Mouse (Mus musculus): ENCODE data around the gene Dynlt1c. TPM values are rescaled to one million over a fixed set of nuclear protein-coding genes. Genes with fewer than 3 reads are reported as not detected.
"Not testable (repeated sequence)": the region's sequence is repeated elsewhere in the genome, so short reads cannot be mapped to it uniquely, and the experiment has no call there.

The Dynlt1c gene
- total RNA-seq, 2 experiments from 2014 or later, result 19.5 to 22.7 TPM

- DNase-seq (ENCODE audit: low spot score in 2 of 2); intact Hi-C loops (cut with DNase I): not testable (repeated sequence)
Measured at GRCm38 (mm10) chr17:6614316-6614715, 12.8 kb downstream of the Dynlt1c start.

DNA sequence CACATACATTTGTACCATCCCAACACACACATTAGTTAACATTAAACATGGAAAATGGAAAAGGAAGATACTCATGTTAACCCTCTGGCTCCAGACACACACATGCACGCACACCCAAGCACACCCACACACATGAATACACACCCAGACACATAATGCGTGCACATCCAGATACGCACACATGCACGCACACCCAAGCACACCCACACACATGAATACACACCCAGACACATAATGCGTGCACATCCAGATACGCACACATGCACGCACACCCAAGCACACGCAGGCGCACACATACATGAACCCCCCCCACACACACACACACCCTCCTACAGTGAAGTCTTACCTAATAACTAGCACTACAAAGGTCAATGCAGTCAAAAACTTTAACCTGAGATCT is 15.3 kb downstream of the Dynlt1c start:
- DNase-seq (ENCODE audit: low spot score in 2 of 2); intact Hi-C loops (cut with DNase I): not testable (repeated sequence)

DNA sequence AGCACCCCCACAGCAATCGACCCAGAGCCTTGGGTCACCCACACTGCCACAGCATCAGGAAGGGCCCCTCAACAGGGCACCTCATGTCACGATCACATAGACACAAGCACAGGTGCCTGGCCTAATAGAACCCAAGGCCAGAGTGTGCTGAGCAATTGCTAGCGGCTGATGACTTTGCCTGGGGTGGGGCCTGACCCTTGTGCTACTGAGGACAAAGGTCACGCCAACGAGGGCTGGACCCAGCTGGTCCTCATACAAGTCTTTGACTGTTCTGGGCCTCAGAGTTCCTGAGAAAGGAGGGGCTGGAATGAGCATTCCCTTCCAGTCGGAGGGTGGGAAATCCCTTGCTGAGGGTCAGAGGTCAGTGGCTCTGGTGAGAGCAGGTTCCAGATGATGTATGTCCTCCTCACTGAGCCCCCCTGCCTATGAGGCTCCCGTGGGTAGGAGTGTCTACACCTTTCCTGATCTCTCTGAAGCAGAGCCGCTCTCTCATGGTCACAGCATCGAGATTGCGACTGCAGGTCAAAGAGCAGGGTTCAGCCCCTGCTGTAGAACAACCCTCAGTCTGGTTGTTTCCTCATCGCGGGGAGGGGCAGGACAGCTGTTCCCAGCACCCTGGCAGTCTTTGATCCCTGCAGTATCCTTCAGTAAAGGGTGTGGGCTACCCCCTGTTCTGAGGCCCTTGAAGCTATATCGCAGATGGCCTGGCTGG is 16.4 kb downstream of the Dynlt1c start:
- not testable (repeated sequence) for DNase-seq (ENCODE audit: low spot score in 2 of 2)

DNA sequence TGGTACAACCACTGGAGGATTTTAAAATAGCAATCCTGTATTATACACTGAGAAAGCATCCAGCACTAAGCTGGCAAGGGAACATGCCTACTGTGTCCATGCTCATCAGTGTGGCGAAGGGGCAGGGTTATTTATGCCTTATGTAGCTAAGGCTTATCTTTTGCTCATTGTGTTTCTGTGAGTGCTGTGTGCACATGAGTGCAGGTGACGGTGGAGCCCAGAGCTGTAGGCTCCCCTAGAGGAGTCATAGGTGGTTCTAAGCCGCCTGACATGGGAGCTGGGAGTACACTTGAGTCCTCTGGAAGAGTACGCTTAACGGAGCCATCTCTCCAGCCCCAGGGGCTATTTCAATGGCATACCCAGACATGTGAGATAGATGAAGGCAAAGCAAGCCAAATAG is 17.8 kb downstream of the Dynlt1c start:
- DNase-seq (ENCODE audit: low spot score in 2 of 2); intact Hi-C loops (cut with DNase I): not testable (repeated sequence)

More for the DNA sequence above, 16.4 kb downstream of the Dynlt1c start:
- intact Hi-C loops (cut with DNase I), result not testable (repeated sequence)

GRCm38 (mm10) chr17:6620035-6620434 is 18.6 kb downstream of the Dynlt1c start:
- intact Hi-C loops (cut with DNase I); DNase-seq (ENCODE audit: low spot score in 2 of 2): not testable (repeated sequence)

GRCm38 (mm10) chr17:6620730-6621451 is 19.4 kb downstream of the Dynlt1c start:
- DNase-seq (ENCODE audit: low spot score in 2 of 2); intact Hi-C loops (cut with DNase I): not testable (repeated sequence)

GRCm38 (mm10) chr17:6621976-6622375 is 20.5 kb downstream of the Dynlt1c start:
- DNase-seq (ENCODE audit: low spot score in 2 of 2); intact Hi-C loops (cut with DNase I): not testable (repeated sequence)

DNA sequence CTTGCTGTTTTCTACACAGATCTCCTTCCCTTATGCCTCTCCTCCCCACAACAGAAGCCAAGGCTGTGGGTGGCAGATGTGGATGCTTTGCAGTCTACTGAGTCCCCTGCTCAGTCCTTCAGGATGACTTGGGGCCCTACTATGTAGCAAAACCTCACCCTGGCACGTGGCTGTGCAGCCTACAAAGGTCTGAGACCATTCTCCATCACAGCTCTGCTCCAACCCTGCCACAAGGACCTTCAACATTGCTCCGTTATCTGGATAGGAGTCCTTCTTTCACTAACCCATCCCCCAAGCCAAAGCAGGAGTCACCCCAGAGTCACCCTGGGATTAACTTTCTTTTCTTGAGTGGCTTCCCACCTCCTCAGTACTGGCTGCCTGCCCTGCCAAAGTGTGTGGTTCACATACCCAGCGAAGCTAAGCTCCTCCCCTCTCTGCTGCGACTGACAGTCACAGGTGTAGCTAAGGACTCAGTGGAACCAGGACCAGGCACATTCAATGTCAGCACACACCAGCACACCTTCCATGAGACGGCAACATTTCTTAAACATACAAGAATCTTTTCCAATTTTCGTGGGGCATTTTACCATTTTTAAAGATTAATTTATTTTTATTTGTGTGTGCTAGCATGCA is 23.6 kb downstream of the Dynlt1c start:
- DNase-seq (ENCODE audit: low spot score in 2 of 2); intact Hi-C loops (cut with DNase I): not testable (repeated sequence)

- DNase-seq (ENCODE audit: low spot score in 2 of 2); intact Hi-C loops (cut with DNase I): not testable (repeated sequence)
Measured at GRCm38 (mm10) chr17:6630398-6630797, 28.9 kb downstream of the Dynlt1c start.

- intact Hi-C loops (cut with DNase I); DNase-seq (ENCODE audit: low spot score in 2 of 2): not testable (repeated sequence)
Measured at GRCm38 (mm10) chr17:6632850-6633249, 31.4 kb downstream of the Dynlt1c start.

- intact Hi-C loops (cut with DNase I); DNase-seq (ENCODE audit: low spot score in 2 of 2): not testable (repeated sequence)
Measured at GRCm38 (mm10) chr17:6635781-6636180, 34.3 kb downstream of the Dynlt1c start.

DNA sequence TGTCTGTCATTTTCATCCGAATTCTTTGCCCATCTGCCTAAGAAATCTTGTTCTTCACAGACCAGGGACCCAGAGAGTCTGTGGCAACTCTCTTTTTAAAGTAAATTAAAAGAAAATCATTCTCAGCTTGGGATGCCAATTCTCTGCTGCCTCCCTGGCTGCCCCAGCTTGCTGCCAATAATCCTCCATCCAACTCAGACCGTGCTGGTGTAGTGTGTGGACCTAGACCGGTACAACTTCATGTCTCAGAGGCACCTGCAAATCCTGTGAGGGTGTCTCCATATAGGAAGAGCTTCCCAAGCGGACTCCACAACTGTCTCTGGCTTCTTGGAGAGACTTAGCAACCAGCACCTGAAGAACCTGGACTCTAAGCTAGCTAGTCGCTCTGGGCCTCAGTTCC is 35.4 kb downstream of the Dynlt1c start:
- DNase-seq (ENCODE audit: low spot score in 2 of 2), result no peak
- intact Hi-C loops (cut with DNase I), result no loop called here

GRCm38 (mm10) chr17:6637434-6637833 is 36.0 kb downstream of the Dynlt1c start:
- DNase-seq (ENCODE audit: low spot score in 2 of 2); intact Hi-C loops (cut with DNase I): not testable (repeated sequence)

- intact Hi-C loops (cut with DNase I); DNase-seq (ENCODE audit: low spot score in 2 of 2): not testable (repeated sequence)
Measured at GRCm38 (mm10) chr17:6638444-6638843, 37.0 kb downstream of the Dynlt1c start.

GRCm38 (mm10) chr17:6639486-6639885 is 38.0 kb downstream of the Dynlt1c start:
- intact Hi-C loops (cut with DNase I); DNase-seq (ENCODE audit: low spot score in 2 of 2): not testable (repeated sequence)

GRCm38 (mm10) chr17:6640044-6640637 is 38.7 kb downstream of the Dynlt1c start:
- DNase-seq (ENCODE audit: low spot score in 2 of 2); intact Hi-C loops (cut with DNase I): not testable (repeated sequence)

GRCm38 (mm10) chr17:6640771-6641429 is 39.4 kb downstream of the Dynlt1c start:
- intact Hi-C loops (cut with DNase I); DNase-seq (ENCODE audit: low spot score in 2 of 2): not testable (repeated sequence)

- DNase-seq (ENCODE audit: low spot score in 2 of 2); intact Hi-C loops (cut with DNase I): not testable (repeated sequence)
Measured at GRCm38 (mm10) chr17:6644210-6644609, 42.7 kb downstream of the Dynlt1c start.

GRCm38 (mm10) chr17:6644673-6645072 is 43.2 kb downstream of the Dynlt1c start:
- DNase-seq (ENCODE audit: low spot score in 2 of 2); intact Hi-C loops (cut with DNase I): not testable (repeated sequence)

Measured in left cerebral cortex, postnatal 14 days (tissue).